Mouse (Mus musculus): ENCODE data around the gene Gm28230.

- no peak for TF ChIP-seq HCFC1 (IDR thresholded peaks at IDR 0.05; ENCODE audit: borderline replicate concordance, insufficient read depth, low read length)
- no peak for TF ChIP-seq ZC3H11A (IDR thresholded peaks at IDR 0.05; ENCODE audit: borderline replicate concordance, low read depth, low read length)
- no peak for TF ChIP-seq CHD2 (IDR thresholded peaks at IDR 0.05; ENCODE audit: low read depth, low read length)
Measured at GRCm38 (mm10) chr2:74705467-74706089, 20.9 kb upstream of the Gm28230 start.

All from ES-E14 (cell line).